Mouse (Mus musculus) CH12.LX (cell line): ENCODE measurements around the gene Acot2. TPM values are rescaled to one million over a fixed set of nuclear protein-coding genes. Genes with fewer than 3 reads are reported as not detected.
"Not testable (repeated sequence)": the region's sequence is repeated elsewhere in the genome, so short reads cannot be mapped to it uniquely, and the experiment has no call there.

Experiments
- DNase-seq: peaks from one replicate; pipeline ENCODE4 v3.0.0-alpha.2; 2013; ENCODE audit errors: extremely low read depth
- H3K27ac ChIP-seq: 2 replicates; pipeline ENCODE4 v1.5.1; 2012; ENCODE audit warnings: low read depth, mild to moderate bottlenecking, control low read depth, moderate library complexity; ENCODE audit not compliant: insufficient read depth
- H3K27me3 ChIP-seq: replicated peaks from 2 replicates; pipeline ENCODE3; 2012; ENCODE audit warnings: inconsistent platforms
- H3K36me3 ChIP-seq, 2 experiments: replicated peaks in 1 of 2; 2 replicates each; pipeline versions ENCODE3 to v1.6.1; 2012; ENCODE audit warnings: inconsistent platforms in 1 of 2, low read length in 1 of 2, mild to moderate bottlenecking in 1 of 2, mixed read lengths in 1 of 2, moderate library complexity in 1 of 2; ENCODE audit not compliant: control insufficient read depth in 1 of 2, insufficient read depth in 1 of 2
- H3K4me1 ChIP-seq, 2 experiments: 2 replicates each; pipeline ENCODE4 v1.6.1; 2012; ENCODE audit warnings: inconsistent platforms in 1 of 2, moderate library complexity in 1 of 2; ENCODE audit not compliant: insufficient read depth in 2 of 2, control insufficient read depth in 1 of 2
- H3K4me2 ChIP-seq: 2 replicates; pipeline ENCODE4 v1.6.1; 2012; ENCODE audit warnings: low read depth, mild to moderate bottlenecking, control low read depth; ENCODE audit not compliant: poor library complexity, insufficient read depth, severe bottlenecking
- H3K4me3 ChIP-seq, 3 experiments: fragments of 150-350 bp in 1 of 3; sonication (generic) in 1 of 3; replicated peaks in 1 of 3; 2 replicates each; pipeline versions ENCODE3 to v1.5.1; 2011 to 2012; ENCODE audit warnings: low read depth in 2 of 3, low read length in 2 of 3, mild to moderate bottlenecking in 2 of 3, moderate library complexity in 2 of 3, control low read depth in 1 of 3, improper control_type of control experiment in 1 of 3, inconsistent platforms in 1 of 3, mixed read lengths in 1 of 3; ENCODE audit not compliant: poor library complexity in 1 of 3
- H3K79me2 ChIP-seq: replicated peaks from 2 replicates; pipeline ENCODE4 v1.6.1; 2012; ENCODE audit warnings: mild to moderate bottlenecking, moderate library complexity; ENCODE audit not compliant: control insufficient read depth, poor library complexity, insufficient read depth, severe bottlenecking; ENCODE audit errors: extremely low read depth
- H3K9ac ChIP-seq: 2 replicates; pipeline ENCODE4 v1.6.1; 2012; ENCODE audit warnings: low read depth, mild to moderate bottlenecking, control low read depth, moderate library complexity; ENCODE audit not compliant: insufficient read depth
- H3K9me3 ChIP-seq: replicated peaks from 2 replicates; pipeline ENCODE3; 2012; ENCODE audit warnings: low read length, inconsistent platforms, mixed read lengths
- BHLHE40 ChIP-seq: IDR thresholded peaks from 2 replicates; pipeline ENCODE4 v1.6.1; 2011; ENCODE audit warnings: mild to moderate bottlenecking, low read depth, low read length, improper control_type of control experiment
- CHD1 ChIP-seq: IDR thresholded peaks from 2 replicates; pipeline ENCODE4 v1.6.1; 2012; ENCODE audit warnings: low read depth, low read length, improper control_type of control experiment, inconsistent platforms
- E2F4 ChIP-seq: IDR thresholded peaks from 2 replicates; pipeline ENCODE4 v1.6.1; 2011; ENCODE audit warnings: low read depth, low read length, improper control_type of control experiment; ENCODE audit not compliant: insufficient replicate concordance
- EP300 ChIP-seq: IDR thresholded peaks from 2 replicates; pipeline ENCODE4 v1.6.1; 2011; ENCODE audit warnings: low read length, improper control_type of control experiment
- ETS1 ChIP-seq: conservative IDR thresholded peaks from 2 replicates; pipeline ENCODE4 v1.6.1; 2012; ENCODE audit warnings: low read depth, mild to moderate bottlenecking, inconsistent platforms, low read length, improper control_type of control experiment, moderate library complexity
- HCFC1 ChIP-seq: IDR thresholded peaks from 2 replicates; pipeline ENCODE4 v1.6.1; 2012; ENCODE audit warnings: low read depth, mild to moderate bottlenecking, inconsistent platforms, low read length, improper control_type of control experiment
- JUND ChIP-seq: conservative IDR thresholded peaks from 2 replicates; pipeline ENCODE4 v1.6.1; 2011; ENCODE audit warnings: low read depth, low read length, improper control_type of control experiment
- KAT2A ChIP-seq: IDR thresholded peaks from 2 replicates; pipeline ENCODE4 v1.6.1; 2012; ENCODE audit warnings: low read length, improper control_type of control experiment, inconsistent platforms; ENCODE audit not compliant: insufficient replicate concordance
- MAX ChIP-seq: IDR thresholded peaks from 2 replicates; pipeline ENCODE4 v1.6.1; 2011; ENCODE audit warnings: low read length, improper control_type of control experiment
- MAZ ChIP-seq: IDR thresholded peaks from 2 replicates; pipeline ENCODE4 v1.6.1; 2012; ENCODE audit warnings: low read depth, mild to moderate bottlenecking, inconsistent platforms, low read length, improper control_type of control experiment, moderate library complexity
- MYC ChIP-seq: IDR thresholded peaks from 2 replicates; pipeline ENCODE4 v1.6.1; 2011; ENCODE audit warnings: low read depth, mild to moderate bottlenecking, improper control_type of control experiment, low read length
- POLR2A ChIP-seq: IDR thresholded peaks from 2 replicates; pipeline ENCODE4 v1.6.1; 2011; ENCODE audit warnings: low read depth, mild to moderate bottlenecking, improper control_type of control experiment, low read length
- POLR2AphosphoS2 ChIP-seq: IDR thresholded peaks from 2 replicates; pipeline ENCODE4 v1.6.1; 2011; ENCODE audit warnings: low read depth, low read length, improper control_type of control experiment
- SMC3 ChIP-seq: IDR thresholded peaks from 2 replicates; pipeline ENCODE4 v1.6.1; 2011; ENCODE audit warnings: low read depth, low read length, improper control_type of control experiment
- USF2 ChIP-seq: conservative IDR thresholded peaks from 2 replicates; pipeline ENCODE4 v1.6.1; 2011; ENCODE audit warnings: low read depth, low read length, improper control_type of control experiment
- ZC3H11A ChIP-seq: IDR thresholded peaks from 2 replicates; pipeline ENCODE4 v1.6.1; 2012; ENCODE audit warnings: low read depth, mild to moderate bottlenecking, inconsistent platforms, low read length, improper control_type of control experiment
- ZMIZ1 ChIP-seq: IDR thresholded peaks from 2 replicates; pipeline ENCODE4 v1.6.1; 2012; ENCODE audit warnings: low read depth, mild to moderate bottlenecking, inconsistent platforms, low read length, improper control_type of control experiment
- ZNF384 ChIP-seq: IDR thresholded peaks from 2 replicates; pipeline ENCODE4 v1.6.1; 2012; ENCODE audit warnings: low read depth, low read length, improper control_type of control experiment, inconsistent platforms
- dilution Hi-C: fragments of 300-500 bp; cut with MboI; formaldehyde crosslinking; loops from 2 replicates; pipeline ENCODE4 v1.14.3; 2020; ENCODE audit warnings: low sequenced_read_pairs; ENCODE audit not compliant: extremely low pct_unique_long_range_greater_than_20kb, extremely low pct_ligation_motif_present
- in situ Hi-C: fragments of 300-500 bp; cut with MboI; formaldehyde crosslinking; loops from 3 replicates; pipeline ENCODE4 v1.14.3; 2019; ENCODE audit warnings: low sequenced_read_pairs, low pct_ligation_motif_present, low pct_unique_long_range_greater_than_20kb, mixed read lengths
- polyA plus RNA-seq: library from polyadenylated mRNA; unstranded; fragments of >175 nt; gene quantifications from 2 replicates; pipeline ENCODE4 v1.2.1, GENCODE M21; 2012; ENCODE audit warnings: low read depth; ENCODE audit not compliant: insufficient read length
- total RNA-seq, 2 experiments: library from RNA; depleted of rRNA; stranded (reverse); fragments of 300-350 nt in 1 of 2; fragments of >200 nt in 1 of 2; gene quantifications; 2 replicates each; pipeline ENCODE4 v1.2.3; 2012 to 2014

The Acot2 gene
- total and polyA plus RNA-seq, 3 experiments: 6.6 to 13.2 (median 9.7) TPM

DNA sequence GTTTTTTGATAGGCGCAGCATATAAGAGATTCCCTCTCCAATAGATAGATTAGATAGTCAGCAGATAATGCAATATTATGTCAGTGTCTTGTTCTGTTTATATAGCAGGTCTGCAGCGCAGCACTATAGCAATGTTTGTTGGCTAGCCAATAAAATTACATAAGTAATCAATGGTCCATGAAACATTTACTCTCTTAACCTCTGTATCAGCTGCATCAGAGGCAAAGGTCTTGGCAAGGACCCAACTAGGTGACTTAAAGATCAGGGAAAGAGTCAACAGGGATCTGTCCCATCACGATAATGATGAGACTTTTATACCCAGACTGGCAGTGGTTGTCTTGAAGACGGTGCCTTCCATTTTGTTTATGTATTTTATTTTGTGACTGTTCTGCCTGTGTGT, 45.2 kb downstream of the Acot2 start:
- Histone ChIP-seq H3K4me3 (no peak overlapping the region), H3K4me1 (peaks cover 0 to 6% of the 10 kb centered on the region in 2 experiments; a peak in 1 of 4 replicates), H3K36me3 (no peaks in the 10 kb centered on the region), H3K27ac (no peak overlapping the region), H3K27me3 (no peaks in the 10 kb centered on the region), H3K9ac (no peak overlapping the region), H3K4me2 (no peak overlapping the region), H3K79me2 (no peaks in the 10 kb centered on the region), H3K9me3 (no peaks in the 10 kb centered on the region)
- in situ Hi-C loops: no loop called here
- dilution Hi-C loops: no loop called here
- DNase-seq: no peak
- no peak for TF ChIP-seq ZNF384
- TF ChIP-seq BHLHE40: no peak
- TF ChIP-seq MAX: no peak
- no peak for TF ChIP-seq ETS1
- TF ChIP-seq ZMIZ1: no peak
- no peak for TF ChIP-seq SMC3
- no peak for TF ChIP-seq MAZ
- TF ChIP-seq E2F4: no peak
- no peak for TF ChIP-seq HCFC1
- TF ChIP-seq USF2: no peak
- TF ChIP-seq KAT2A: no peak
- TF ChIP-seq ZC3H11A: no peak
- TF ChIP-seq POLR2AphosphoS2: no peak
- TF ChIP-seq POLR2A: no peak
- TF ChIP-seq EP300: no peak
- no peak for TF ChIP-seq JUND
- TF ChIP-seq CHD1: no peak
- no peak for TF ChIP-seq MYC

DNA sequence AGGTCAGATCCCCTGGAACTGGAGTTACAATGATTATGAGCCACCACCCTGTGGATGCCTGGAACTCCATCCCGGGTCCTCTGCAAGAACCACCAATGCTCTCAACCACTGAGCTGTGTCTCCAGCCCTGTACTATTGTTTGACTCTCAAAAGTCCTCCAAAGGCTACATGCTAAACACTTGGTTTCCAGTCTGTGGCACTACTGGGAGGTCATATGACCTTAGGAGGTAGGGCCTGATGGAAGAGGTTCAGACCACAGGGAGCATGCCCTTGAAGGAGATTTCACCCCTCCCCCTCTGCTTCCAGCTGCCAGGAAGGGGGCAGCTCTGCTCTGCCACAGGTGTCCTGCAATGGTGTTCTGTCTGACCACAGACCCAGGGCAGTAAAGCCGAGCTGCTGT, 45.6 kb downstream of the Acot2 start:
- DNase-seq, H3K36me3 ChIP-seq, H3K4me1 ChIP-seq, H3K9ac ChIP-seq, H3K79me2 ChIP-seq, H3K4me2 ChIP-seq, H3K27ac ChIP-seq, dilution Hi-C loops, H3K27me3 ChIP-seq, in situ Hi-C loops, H3K9me3 ChIP-seq, H3K4me3 ChIP-seq: not testable (repeated sequence)
